Mouse (Mus musculus): Measurements from ENCODE around the gene Btg3. TPM values are rescaled to one million over a fixed set of nuclear protein-coding genes. Genes with fewer than 3 reads are reported as not detected.
"Not testable (repeated sequence)": the region's sequence is repeated elsewhere in the genome, so short reads cannot be mapped to it uniquely, and the experiment has no call there.

Btg3 gene
- polyA plus RNA-seq, 1 experiment from 2014 or later: 48.0 TPM

- H3K4me3 ChIP-seq (ENCODE audit: low read length): not testable (repeated sequence)
- WGBS: 95% methylated on average over 9 of the region's 9 CpGs
- peaks cover 63% of the 10 kb centered on the region for H3K36me3 ChIP-seq (ENCODE audit: control insufficient read depth, insufficient read depth, low read length)
These were observed 12.4 kb downstream of the Btg3 start for GRCm38 (mm10) chr16:78364554-78364953.

GRCm38 (mm10) chr16:78361466-78361865, 15.5 kb downstream of the Btg3 start:
- H3K9ac ChIP-seq (ENCODE audit: low read depth, low read length): no peak overlapping the region
- H3K36me3 ChIP-seq (ENCODE audit: control insufficient read depth, insufficient read depth, low read length): peaks cover 56% of the 10 kb centered on the region
- H3K27ac ChIP-seq (ENCODE audit: low read depth, low read length): no peak overlapping the region
- no peak overlapping the region for H3K4me2 ChIP-seq (replicated peaks; ENCODE audit: low read depth, low read length)
- WGBS: 52% methylated on average over 4 of the region's 4 CpGs
- ATAC-seq (ENCODE audit: low FRiP score, low TSS enrichment): no peak
- no peaks in the 10 kb centered on the region for H3K4me1 ChIP-seq (ENCODE audit: control insufficient read depth, insufficient read depth, low read length)
- no peaks in the 10 kb centered on the region for H3K27me3 ChIP-seq (ENCODE audit: control insufficient read depth, insufficient read depth, low read length)
- no peaks in the 10 kb centered on the region for H3K9me3 ChIP-seq (ENCODE audit: control insufficient read depth, low read length)
- H3K4me3 ChIP-seq (ENCODE audit: low read length): no peak overlapping the region

More at GRCm38 (mm10) chr16:78364554-78364953, 12.4 kb downstream of the Btg3 start:
- not testable (repeated sequence) for H3K27me3 ChIP-seq (ENCODE audit: control insufficient read depth, insufficient read depth, low read length); H3K27ac ChIP-seq (ENCODE audit: low read depth, low read length); ATAC-seq (ENCODE audit: low FRiP score, low TSS enrichment); H3K4me2 ChIP-seq (replicated peaks; ENCODE audit: low read depth, low read length); H3K9me3 ChIP-seq (ENCODE audit: control insufficient read depth, low read length); H3K9ac ChIP-seq (ENCODE audit: low read depth, low read length); H3K4me1 ChIP-seq (ENCODE audit: control insufficient read depth, insufficient read depth, low read length)

DNA sequence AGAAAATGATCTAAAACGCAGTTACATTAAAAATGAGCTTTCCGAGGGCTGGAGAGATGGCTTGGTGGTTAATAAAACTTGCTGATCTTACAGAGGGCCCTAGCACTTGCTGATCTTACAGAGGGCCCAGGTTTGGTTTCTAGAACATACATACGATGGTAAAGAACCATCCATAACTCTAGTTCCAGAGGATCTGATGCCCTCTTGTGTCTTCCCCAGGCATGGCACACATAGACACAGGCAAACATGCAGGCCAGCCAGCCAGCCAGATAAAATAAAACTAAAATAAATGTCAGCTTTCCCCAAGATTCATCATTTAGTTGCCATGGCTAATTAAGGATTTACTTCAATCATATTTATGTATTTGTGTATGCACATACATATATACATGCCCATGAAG, 19.2 kb downstream of the Btg3 start:
- no peak overlapping the region for H3K4me2 ChIP-seq (replicated peaks; ENCODE audit: low read depth, low read length)
- peaks cover 32% of the 10 kb centered on the region for H3K36me3 ChIP-seq (ENCODE audit: control insufficient read depth, insufficient read depth, low read length)
- WGBS: 93% methylated on average over 3 of the region's 3 CpGs
- no peaks in the 10 kb centered on the region for H3K4me1 ChIP-seq (ENCODE audit: control insufficient read depth, insufficient read depth, low read length)
- no peaks in the 10 kb centered on the region for H3K9me3 ChIP-seq (ENCODE audit: control insufficient read depth, low read length)
- H3K27ac ChIP-seq (ENCODE audit: low read depth, low read length): no peak overlapping the region
- ATAC-seq (ENCODE audit: low FRiP score, low TSS enrichment): no peak
- H3K27me3 ChIP-seq (ENCODE audit: control insufficient read depth, insufficient read depth, low read length): no peaks in the 10 kb centered on the region
- H3K9ac ChIP-seq (ENCODE audit: low read depth, low read length): no peak overlapping the region
- H3K4me3 ChIP-seq (ENCODE audit: low read length): no peak overlapping the region

GRCm38 (mm10) chr16:78347328-78347926, 29.6 kb downstream of the Btg3 start:
- no peaks in the 10 kb centered on the region for H3K9me3 ChIP-seq (ENCODE audit: control insufficient read depth, low read length)
- no peak; the same call in 1 of the 2 replicates for ATAC-seq (ENCODE audit: low FRiP score, low TSS enrichment)
- H3K27me3 ChIP-seq (ENCODE audit: control insufficient read depth, insufficient read depth, low read length): no peaks in the 10 kb centered on the region
- no peak overlapping the region for H3K4me3 ChIP-seq (ENCODE audit: low read length)
- no peak overlapping the region for H3K4me2 ChIP-seq (replicated peaks; ENCODE audit: low read depth, low read length)
- H3K36me3 ChIP-seq (ENCODE audit: control insufficient read depth, insufficient read depth, low read length): peaks cover 9% of the 10 kb centered on the region; the same call in 1 of the 2 replicates
- H3K27ac ChIP-seq (ENCODE audit: low read depth, low read length): no peak overlapping the region
- 81% methylated on average over 13 of the region's 13 CpGs for WGBS
- H3K9ac ChIP-seq (ENCODE audit: low read depth, low read length): no peak overlapping the region
- no peaks in the 10 kb centered on the region; the same call in 1 of the 2 replicates for H3K4me1 ChIP-seq (ENCODE audit: control insufficient read depth, insufficient read depth, low read length)

DNA sequence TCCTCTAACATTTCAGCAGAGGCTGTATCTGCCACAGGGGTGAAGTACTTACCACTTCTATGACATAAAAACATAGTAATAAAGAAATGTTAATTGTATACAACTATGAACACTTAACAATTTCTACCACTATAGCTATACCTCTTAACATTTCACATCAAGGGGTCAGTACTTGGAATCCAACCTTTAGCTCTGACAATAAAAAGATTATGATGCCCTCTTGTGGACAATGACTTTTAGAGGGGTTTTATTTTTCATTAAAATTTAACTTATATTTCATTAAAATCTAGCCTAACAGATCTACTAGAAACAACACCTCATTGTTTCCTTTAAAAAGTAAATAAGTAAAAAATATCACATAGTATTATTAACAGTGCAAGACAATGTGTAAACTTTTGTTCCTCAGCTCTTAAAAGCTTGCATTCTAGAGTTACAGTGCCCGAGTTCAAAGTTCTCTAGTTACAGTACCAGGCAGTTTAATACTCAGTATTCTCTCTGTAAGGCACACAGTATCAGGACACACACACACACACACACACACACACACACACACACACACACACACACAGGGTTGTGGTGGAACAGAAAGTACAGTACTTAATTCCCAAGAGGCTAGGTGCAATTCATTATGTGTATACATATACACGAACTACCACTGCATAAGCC, 30.2 kb downstream of the Btg3 start:
- Histone ChIP-seq H3K27ac (ENCODE audit: low read depth, low read length) (no peak overlapping the region), H3K4me2 (replicated peaks; ENCODE audit: low read depth, low read length) (no peak overlapping the region), H3K4me1 (ENCODE audit: control insufficient read depth, insufficient read depth, low read length) (no peaks in the 10 kb centered on the region; the same call in 1 of the 2 replicates), H3K27me3 (ENCODE audit: control insufficient read depth, insufficient read depth, low read length) (no peaks in the 10 kb centered on the region), H3K36me3 (ENCODE audit: control insufficient read depth, insufficient read depth, low read length) (peaks cover 9% of the 10 kb centered on the region; the same call in 1 of the 2 replicates), H3K4me3 (ENCODE audit: low read length) (no peak overlapping the region), H3K9me3 (ENCODE audit: control insufficient read depth, low read length) (no peaks in the 10 kb centered on the region), H3K9ac (ENCODE audit: low read depth, low read length) (no peak overlapping the region)
- no peak for ATAC-seq (ENCODE audit: low FRiP score, low TSS enrichment)
- WGBS: 63% methylated on average over 2 of the region's 2 CpGs

DNA sequence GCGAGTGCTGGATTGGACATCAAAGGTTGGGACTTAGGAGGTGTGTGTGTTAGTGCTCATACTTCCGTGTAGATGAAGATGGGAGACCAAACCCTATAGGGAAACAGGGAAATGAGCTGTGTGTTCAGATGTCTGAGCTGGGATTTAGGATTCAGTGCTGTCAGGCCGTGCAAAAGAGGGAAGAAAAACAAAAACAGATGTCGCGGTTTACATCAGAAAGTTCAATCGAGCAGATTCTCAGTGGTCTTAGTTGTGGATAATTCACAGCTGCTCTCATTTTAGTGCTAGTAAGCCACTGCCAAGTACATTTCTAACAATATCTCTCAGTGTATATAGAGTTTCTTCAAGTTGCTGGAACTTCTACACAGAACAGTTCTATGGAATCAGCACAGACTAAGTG, 33.2 kb downstream of the Btg3 start:
- no peak for ATAC-seq (ENCODE audit: low FRiP score, low TSS enrichment)
- Histone ChIP-seq H3K9me3 (ENCODE audit: control insufficient read depth, low read length) (no peaks in the 10 kb centered on the region), H3K4me2 (replicated peaks; ENCODE audit: low read depth, low read length) (no peak overlapping the region), H3K27me3 (ENCODE audit: control insufficient read depth, insufficient read depth, low read length) (no peaks in the 10 kb centered on the region), H3K27ac (ENCODE audit: low read depth, low read length) (peak overlapping the region; percentile 38; the same call in 1 of the 2 replicates), H3K4me1 (ENCODE audit: control insufficient read depth, insufficient read depth, low read length) (no peaks in the 10 kb centered on the region; the same call in 1 of the 2 replicates), H3K4me3 (ENCODE audit: low read length) (no peak overlapping the region), H3K9ac (ENCODE audit: low read depth, low read length) (no peak overlapping the region), H3K36me3 (ENCODE audit: control insufficient read depth, insufficient read depth, low read length) (peaks cover under 1% of the 10 kb centered on the region; the same call in 1 of the 2 replicates)
- 58% methylated on average over 6 of the region's 6 CpGs for WGBS

DNA sequence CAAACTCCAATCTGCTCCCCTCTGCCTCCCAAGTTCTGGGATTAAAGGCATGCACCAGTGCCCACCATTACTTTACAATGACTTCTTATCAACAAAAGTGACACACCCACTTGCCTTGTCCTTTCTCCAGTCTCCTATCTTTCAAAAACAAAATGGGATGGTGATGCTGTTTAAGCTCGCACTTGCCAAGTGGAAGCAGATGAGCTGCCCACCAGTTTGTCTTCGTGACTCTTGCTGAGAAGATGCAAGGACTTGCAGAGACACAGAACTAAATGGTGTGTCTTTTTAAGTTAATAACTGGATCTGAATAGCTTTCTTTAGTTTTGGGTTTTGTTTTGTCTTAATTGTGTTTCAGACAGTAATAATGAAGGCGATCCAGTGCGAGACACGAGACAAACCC, 34.2 kb downstream of the Btg3 start:
- no peaks in the 10 kb centered on the region; the same call in 1 of the 2 replicates for H3K4me1 ChIP-seq (ENCODE audit: control insufficient read depth, insufficient read depth, low read length)
- H3K9ac ChIP-seq (ENCODE audit: low read depth, low read length): no peak overlapping the region
- no peak overlapping the region for H3K27ac ChIP-seq (ENCODE audit: low read depth, low read length)
- no peaks in the 10 kb centered on the region for H3K9me3 ChIP-seq (ENCODE audit: control insufficient read depth, low read length)
- no peak overlapping the region for H3K4me2 ChIP-seq (replicated peaks; ENCODE audit: low read depth, low read length)
- 92% methylated on average over 5 of the region's 5 CpGs for WGBS
- H3K36me3 ChIP-seq (ENCODE audit: control insufficient read depth, insufficient read depth, low read length): no peaks in the 10 kb centered on the region
- H3K27me3 ChIP-seq (ENCODE audit: control insufficient read depth, insufficient read depth, low read length): no peaks in the 10 kb centered on the region
- H3K4me3 ChIP-seq (ENCODE audit: low read length): no peak overlapping the region
- ATAC-seq (ENCODE audit: low FRiP score, low TSS enrichment): no peak

DNA sequence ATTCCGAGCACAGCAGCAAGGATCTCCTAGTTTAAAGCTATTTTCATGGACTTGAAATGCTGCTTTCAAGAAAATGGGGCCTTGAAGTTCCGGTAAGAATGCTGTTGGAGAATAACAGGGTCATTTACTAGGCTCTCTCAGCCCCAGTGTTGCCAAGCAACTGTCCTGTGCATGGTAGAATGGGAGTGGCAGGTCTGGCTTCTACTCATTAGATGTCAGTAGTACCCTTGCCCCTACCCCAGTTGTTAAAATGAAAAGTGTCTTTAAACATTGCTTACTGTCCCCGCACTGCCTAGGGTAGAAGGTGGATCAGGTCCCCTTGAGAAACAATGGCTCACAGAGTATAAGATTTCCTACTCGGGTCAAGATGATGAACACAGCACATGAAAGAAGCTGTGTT, 35.6 kb downstream of the Btg3 start:
- no peak overlapping the region for H3K9ac ChIP-seq (ENCODE audit: low read depth, low read length)
- no peak overlapping the region for H3K4me3 ChIP-seq (ENCODE audit: low read length)
- no peak overlapping the region for H3K4me2 ChIP-seq (replicated peaks; ENCODE audit: low read depth, low read length)
- no peak overlapping the region for H3K27ac ChIP-seq (ENCODE audit: low read depth, low read length)
- H3K36me3 ChIP-seq (ENCODE audit: control insufficient read depth, insufficient read depth, low read length): no peaks in the 10 kb centered on the region
- no peaks in the 10 kb centered on the region for H3K27me3 ChIP-seq (ENCODE audit: control insufficient read depth, insufficient read depth, low read length)
- H3K9me3 ChIP-seq (ENCODE audit: control insufficient read depth, low read length): no peaks in the 10 kb centered on the region
- no peaks in the 10 kb centered on the region; the same call in 1 of the 2 replicates for H3K4me1 ChIP-seq (ENCODE audit: control insufficient read depth, insufficient read depth, low read length)
- no peak; the same call in 1 of the 2 replicates for ATAC-seq (ENCODE audit: low FRiP score, low TSS enrichment)
- WGBS: 82% methylated on average over 4 of the region's 4 CpGs

GRCm38 (mm10) chr16:78337226-78337625, 39.8 kb downstream of the Btg3 start:
- Histone ChIP-seq H3K27me3 (ENCODE audit: control insufficient read depth, insufficient read depth, low read length) (no peaks in the 10 kb centered on the region), H3K4me2 (replicated peaks; ENCODE audit: low read depth, low read length) (no peak overlapping the region), H3K27ac (ENCODE audit: low read depth, low read length) (no peak overlapping the region), H3K9me3 (ENCODE audit: control insufficient read depth, low read length) (no peaks in the 10 kb centered on the region), H3K36me3 (ENCODE audit: control insufficient read depth, insufficient read depth, low read length) (peaks cover 24% of the 10 kb centered on the region; the same call in 1 of the 2 replicates), H3K9ac (ENCODE audit: low read depth, low read length) (no peak overlapping the region), H3K4me3 (ENCODE audit: low read length) (no peak overlapping the region), H3K4me1 (ENCODE audit: control insufficient read depth, insufficient read depth, low read length) (no peaks in the 10 kb centered on the region)
- WGBS: 17% methylated on average over 8 of the region's 8 CpGs
- ATAC-seq (ENCODE audit: low FRiP score, low TSS enrichment): peak; percentile 91

Measured in kidney, embryonic 14.5 days (tissue).